Mouse (Mus musculus): Measurements from ENCODE around the gene Themis.

Themis gene

GRCm38 (mm10) chr10:28805160-28805559, 137.0 kb downstream of the Themis start:
- DNase-seq (ENCODE audit: low read depth), result no peak

GRCm38 (mm10) chr10:28811928-28812570, 143.9 kb downstream of the Themis start:
- no peak for DNase-seq (ENCODE audit: low read depth)

- no peak for DNase-seq (ENCODE audit: low read depth)
Observed at GRCm38 (mm10) chr10:28812571-28812936, 144.4 kb downstream of the Themis start.

GRCm38 (mm10) chr10:28816160-28816559, 148.0 kb downstream of the Themis start:
- DNase-seq (ENCODE audit: low read depth), result no peak

GRCm38 (mm10) chr10:28822320-28822719, 154.2 kb downstream of the Themis start:
- DNase-seq (ENCODE audit: low read depth), result no peak

- DNase-seq (ENCODE audit: low read depth), result no peak
Observed at GRCm38 (mm10) chr10:28842605-28843004, 174.4 kb downstream of the Themis start.

- peak; percentile 33 for DNase-seq (ENCODE audit: low read depth)
Observed at GRCm38 (mm10) chr10:28843755-28844717, 175.9 kb downstream of the Themis start.

- no peak for DNase-seq (ENCODE audit: low read depth)
Observed at GRCm38 (mm10) chr10:28856154-28856553, 188.0 kb downstream of the Themis start.

GRCm38 (mm10) chr10:28870580-28871354, 202.6 kb downstream of the Themis start:
- DNase-seq (ENCODE audit: low read depth), result no peak

- DNase-seq (ENCODE audit: low read depth), result no peak
Observed at GRCm38 (mm10) chr10:28874605-28875004, 206.4 kb downstream of the Themis start.

GRCm38 (mm10) chr10:28887643-28888042, 219.5 kb downstream of the Themis start:
- DNase-seq (ENCODE audit: low read depth), result no peak

- no peak for DNase-seq (ENCODE audit: low read depth)
Observed at GRCm38 (mm10) chr10:28890886-28891285, 222.7 kb downstream of the Themis start.

GRCm38 (mm10) chr10:28898351-28898750, 230.2 kb downstream of the Themis start:
- DNase-seq (ENCODE audit: low read depth), result no peak
